Mouse (Mus musculus) CD4-positive helper T cell, adult 2 months (primary cell): ENCODE data around the gene Kcnmb3.

Experiments used
- DNase-seq: peaks from one replicate; pipeline ENCODE4 v3.0.0-alpha.2; 2012; ENCODE audit warnings: low read depth, missing footprints, low spot score

Gene Kcnmb3

GRCm38 (mm10) chr3:32495088-32495770 is 3.2 kb upstream of the Kcnmb3 start:
- DNase-seq, result no peak

- DNase-seq, result peak; percentile 13
Measured at GRCm38 (mm10) chr3:32494387-32495087, 2.5 kb upstream of the Kcnmb3 start.

- no peak for DNase-seq
Measured at GRCm38 (mm10) chr3:32490928-32491315, 1.1 kb downstream of the Kcnmb3 start.

GRCm38 (mm10) chr3:32490076-32490927 is 1.7 kb downstream of the Kcnmb3 start:
- DNase-seq, result no peak

GRCm38 (mm10) chr3:32488172-32488571 is 3.9 kb downstream of the Kcnmb3 start:
- DNase-seq, result no peak

GRCm38 (mm10) chr3:32486543-32486942 is 5.5 kb downstream of the Kcnmb3 start:
- DNase-seq, result no peak

GRCm38 (mm10) chr3:32483035-32483434 is 9.0 kb downstream of the Kcnmb3 start:
- DNase-seq, result no peak

GRCm38 (mm10) chr3:32479961-32480360 is 12.1 kb downstream of the Kcnmb3 start:
- DNase-seq, result no peak

- no peak for DNase-seq
Measured at GRCm38 (mm10) chr3:32473184-32473583, 18.8 kb downstream of the Kcnmb3 start.

- no peak for DNase-seq
Measured at GRCm38 (mm10) chr3:32472191-32472900, 19.7 kb downstream of the Kcnmb3 start.

GRCm38 (mm10) chr3:32471098-32471497 is 20.9 kb downstream of the Kcnmb3 start:
- no peak for DNase-seq

GRCm38 (mm10) chr3:32470449-32470848 is 21.6 kb downstream of the Kcnmb3 start:
- DNase-seq, result no peak

GRCm38 (mm10) chr3:32468411-32468810 is 23.6 kb downstream of the Kcnmb3 start:
- no peak for DNase-seq

GRCm38 (mm10) chr3:32467321-32467720 is 24.7 kb downstream of the Kcnmb3 start:
- DNase-seq, result no peak

- peak; percentile 37 for DNase-seq
Measured at GRCm38 (mm10) chr3:32459777-32460176, 32.3 kb downstream of the Kcnmb3 start.

- no peak for DNase-seq
Measured at GRCm38 (mm10) chr3:32454329-32455021, 37.6 kb downstream of the Kcnmb3 start.

GRCm38 (mm10) chr3:32441710-32442109 is 50.3 kb downstream of the Kcnmb3 start:
- DNase-seq, result no peak

- no peak for DNase-seq
Measured at GRCm38 (mm10) chr3:32438716-32439115, 53.3 kb downstream of the Kcnmb3 start.

- DNase-seq, result peak; percentile 34
Measured at GRCm38 (mm10) chr3:32437820-32438219, 54.2 kb downstream of the Kcnmb3 start.

GRCm38 (mm10) chr3:32437297-32437696 is 54.7 kb downstream of the Kcnmb3 start:
- DNase-seq, result no peak

GRCm38 (mm10) chr3:32436101-32436500 is 55.9 kb downstream of the Kcnmb3 start:
- no peak for DNase-seq
